In genomic region chr13:31992409-31993201, GRCm38 (mm10) we compare ENCODE assay signal across 8 mouse cellular contexts.
DNase-seq lines count a peak whose midpoint lies in the region; ATAC-seq and TF ChIP-seq lines count a peak whose summit lies in the region.

No protein-coding gene starts in this region.

- WGBS in kidney, postnatal 0 days = 31% methylated on average over 12 of the region's 12 CpGs
- 24% methylated on average over 12 of the region's 12 CpGs for WGBS in embryonic facial prominence, embryonic 13.5 days
- 45% methylated on average over 12 of the region's 12 CpGs for WGBS in hindbrain, embryonic 16.5 days

- H3K9ac ChIP-seq in kidney, postnatal 0 days (ENCODE audit: low read depth, low read length) = no peak overlapping the region
- H3K9ac ChIP-seq in embryonic facial prominence, embryonic 13.5 days = peak overlapping the region; percentile 21; the same call in 1 of the 2 replicates
- H3K9ac ChIP-seq in hindbrain, embryonic 16.5 days (ENCODE audit: low read depth, low read length) = no peak overlapping the region

- no peak; the same call in 1 of the 2 replicates for ATAC-seq in kidney, postnatal 0 days (replicated peaks; ENCODE audit: low FRiP score, low read depth)
- peak; percentile 59; the same call in 1 of the 2 replicates for ATAC-seq in embryonic facial prominence, embryonic 13.5 days (ENCODE audit: insufficient number of reproducible peaks, insufficient read depth, low FRiP score, low TSS enrichment, low read depth)
- ATAC-seq in hindbrain, embryonic 16.5 days = peak; percentile 69
- peak; percentile 85; the same call in 1 of the 2 replicates for ATAC-seq in megakaryocyte-erythroid progenitor cell, adult 5-6 weeks (replicated peaks; ENCODE audit: low FRiP score, low TSS enrichment, poor library complexity, severe bottlenecking)
- no peak for ATAC-seq in monocyte, adult 5-6 weeks (replicated peaks; ENCODE audit: insufficient number of reproducible peaks, low FRiP score, low TSS enrichment, poor library complexity, severe bottlenecking)
- ATAC-seq in erythroid progenitor cell, adult 5-6 weeks (replicated peaks; ENCODE audit: low FRiP score, poor library complexity, severe bottlenecking) = no peak

- TF ChIP-seq CTCF in kidney, postnatal 0 days (IDR thresholded peaks at IDR 0.05; ENCODE audit: low read depth) = peak; percentile 14; the same call in 1 of the 2 replicates

- peak; percentile 62 for DNase-seq in kidney, postnatal 0 days (ENCODE audit: low spot score)
- no peak for DNase-seq in kidney, postnatal 36 days
- no peak for DNase-seq in frontal cortex, postnatal 14 days (ENCODE audit: low spot score in 2 of 2)

- no peaks in the 10 kb centered on the region for H3K36me3 ChIP-seq in kidney, postnatal 0 days (ENCODE audit: insufficient read depth, low read length)
- no peaks in the 10 kb centered on the region for H3K36me3 ChIP-seq in embryonic facial prominence, embryonic 13.5 days
- H3K36me3 ChIP-seq in hindbrain, embryonic 16.5 days (ENCODE audit: control insufficient read depth, insufficient read depth, low read length) = no peaks in the 10 kb centered on the region

- no peaks in the 10 kb centered on the region; the same call in 1 of the 2 replicates for H3K4me1 ChIP-seq in kidney, postnatal 0 days (replicated peaks; ENCODE audit: insufficient read depth, low read length)
- H3K4me1 ChIP-seq in embryonic facial prominence, embryonic 13.5 days = peaks cover 17% of the 10 kb centered on the region
- no peaks in the 10 kb centered on the region; the same call in none of the 2 replicates for H3K4me1 ChIP-seq in hindbrain, embryonic 16.5 days (ENCODE audit: control insufficient read depth, insufficient read depth, low read depth, low read length)

- no peak overlapping the region for H3K4me3 ChIP-seq in kidney, postnatal 0 days (replicated peaks; ENCODE audit: low read depth, low read length)
- H3K4me3 ChIP-seq in embryonic facial prominence, embryonic 13.5 days = no peak overlapping the region
- H3K4me3 ChIP-seq in hindbrain, embryonic 16.5 days (ENCODE audit: low read length) = no peak overlapping the region

- peak overlapping the region; percentile 31; the same call in 1 of the 2 replicates for H3K4me2 ChIP-seq in kidney, postnatal 0 days (ENCODE audit: low read length)
- H3K4me2 ChIP-seq in embryonic facial prominence, embryonic 13.5 days = peak overlapping the region; percentile 41
- peak overlapping the region; percentile 9; the same call in 1 of the 2 replicates for H3K4me2 ChIP-seq in hindbrain, embryonic 16.5 days (ENCODE audit: low read length)

- no peaks in the 10 kb centered on the region for H3K27me3 ChIP-seq in kidney, postnatal 0 days (ENCODE audit: insufficient read depth, low read length)
- H3K27me3 ChIP-seq in embryonic facial prominence, embryonic 13.5 days = no peaks in the 10 kb centered on the region
- H3K27me3 ChIP-seq in hindbrain, embryonic 16.5 days (replicated peaks; ENCODE audit: control insufficient read depth, insufficient read depth, low read length) = no peaks in the 10 kb centered on the region

- no peak overlapping the region for H3K27ac ChIP-seq in kidney, postnatal 0 days
- H3K27ac ChIP-seq in embryonic facial prominence, embryonic 13.5 days = peak overlapping the region; percentile 48
- H3K27ac ChIP-seq in hindbrain, embryonic 16.5 days (ENCODE audit: low read depth, low read length) = no peak overlapping the region

- H3K9me3 ChIP-seq in kidney, postnatal 0 days (replicated peaks; ENCODE audit: low read length) = no peaks in the 10 kb centered on the region
- H3K9me3 ChIP-seq in embryonic facial prominence, embryonic 13.5 days = peaks cover 8% of the 10 kb centered on the region
- no peaks in the 10 kb centered on the region for H3K9me3 ChIP-seq in hindbrain, embryonic 16.5 days (ENCODE audit: control insufficient read depth, low read length)

Comparison
In these comparisons a context has a peak if more than half of its experiments do, and no peak if none do; other contexts are left out.
1. ATAC-seq: peak in embryonic facial prominence, embryonic 13.5 days (single experiment), hindbrain, embryonic 16.5 days (single experiment) and megakaryocyte-erythroid progenitor cell, adult 5-6 weeks (single experiment); none in kidney, postnatal 0 days (single experiment), monocyte, adult 5-6 weeks (single experiment) and erythroid progenitor cell, adult 5-6 weeks (single experiment).
2. Peak in every context shown above with its lines, with median percentiles within 50 percentile points of each other: H3K4me2 ChIP-seq.